Mouse (Mus musculus) adrenal gland, postnatal 25 days (tissue): ENCODE data around the gene Rundc3b. TPM values are rescaled to one million over a fixed set of nuclear protein-coding genes. Genes with fewer than 3 reads are reported as not detected.
A peak's percentile ranks its signal among the peaks of the same experiment; 100 is the strongest.

Experiments used
- DNase-seq: peaks from one replicate; pipeline ENCODE4 v3.0.0; 2021; ENCODE audit warnings: mixed read lengths
- long read RNA-seq: library from polyadenylated mRNA; stranded (forward); transcript quantifications from one replicate; pipeline ENCODE4 v2.0.0, GENCODE M21; 2021
- total RNA-seq: library from RNA; stranded (reverse); gene quantifications from 2 replicates; pipeline ENCODE4 v1.2.3, GENCODE M21; 2021

Rundc3b gene
- total RNA-seq: 4.9 and 6.4 TPM in 2 replicates
- long read RNA-seq, partial matches to known transcripts: 0 of 3 reads
- long read RNA-seq, other reads (novel, unspliced or antisense): 1 of 3 reads

GRCm38 (mm10) chr5:8622596-8623231 lies at the start of gene Rundc3b:
TSS of gene Rundc3b (minus strand) at chr5:8622952.
- DNase-seq: peak; percentile 93

- no peak for DNase-seq
These were observed 46.9 kb upstream of the Rundc3b start for GRCm38 (mm10) chr5:8669606-8670005.

- no peak for DNase-seq
These were observed 45.2 kb upstream of the Rundc3b start for GRCm38 (mm10) chr5:8667758-8668474.

- DNase-seq: no peak
These were observed 41.9 kb upstream of the Rundc3b start for GRCm38 (mm10) chr5:8664678-8665077.

- no peak for DNase-seq
These were observed 38.0 kb upstream of the Rundc3b start for GRCm38 (mm10) chr5:8660738-8661151.

- DNase-seq: peak; percentile 61
These were observed 37.4 kb upstream of the Rundc3b start, which contains the start of gene Abcb1a for GRCm38 (mm10) chr5:8659911-8660737. TSS of gene Abcb1a (plus strand) at chr5:8660077.

- no peak for DNase-seq
These were observed 29.3 kb upstream of the Rundc3b start for GRCm38 (mm10) chr5:8652085-8652484.

GRCm38 (mm10) chr5:8648774-8649173 lies 26.0 kb upstream of the Rundc3b start:
- no peak for DNase-seq

- DNase-seq: no peak
These were observed 25.5 kb upstream of the Rundc3b start for GRCm38 (mm10) chr5:8648300-8648699.

GRCm38 (mm10) chr5:8634489-8634975 lies 11.8 kb upstream of the Rundc3b start:
- DNase-seq: no peak

- DNase-seq: no peak
These were observed 10.1 kb upstream of the Rundc3b start for GRCm38 (mm10) chr5:8632901-8633300.

GRCm38 (mm10) chr5:8622071-8622595 lies 619 bp downstream of the Rundc3b start:
- DNase-seq: peak; percentile 67

- DNase-seq: no peak
These were observed 51.6 kb downstream of the Rundc3b start for GRCm38 (mm10) chr5:8571118-8571517.

GRCm38 (mm10) chr5:8566867-8567266 lies 55.9 kb downstream of the Rundc3b start:
- DNase-seq: no peak

- DNase-seq: no peak
These were observed 78.2 kb downstream of the Rundc3b start for GRCm38 (mm10) chr5:8544512-8544911.

GRCm38 (mm10) chr5:8542631-8543207 lies 80.0 kb downstream of the Rundc3b start:
- no peak for DNase-seq

- DNase-seq: no peak
These were observed 81.3 kb downstream of the Rundc3b start for GRCm38 (mm10) chr5:8541120-8542117.

- no peak for DNase-seq
These were observed 103.7 kb downstream of the Rundc3b start for GRCm38 (mm10) chr5:8519006-8519405.

- DNase-seq: no peak
These were observed 131.0 kb downstream of the Rundc3b start for GRCm38 (mm10) chr5:8491778-8492177.

- DNase-seq: no peak
These were observed 133.2 kb downstream of the Rundc3b start for GRCm38 (mm10) chr5:8489471-8490110.
